Mouse (Mus musculus): Measurements from ENCODE around the gene Tmem30b. TPM values are rescaled to one million over a fixed set of nuclear protein-coding genes. Genes with fewer than 3 reads are reported as not detected.
A peak's percentile ranks its signal among the peaks of the same experiment; 100 is the strongest.
"Not testable (repeated sequence)": the region's sequence is repeated elsewhere in the genome, so short reads cannot be mapped to it uniquely, and the experiment has no call there.

The Tmem30b gene
- polyA plus RNA-seq, 1 experiment from 2014 or later = 9.8 TPM

DNA sequence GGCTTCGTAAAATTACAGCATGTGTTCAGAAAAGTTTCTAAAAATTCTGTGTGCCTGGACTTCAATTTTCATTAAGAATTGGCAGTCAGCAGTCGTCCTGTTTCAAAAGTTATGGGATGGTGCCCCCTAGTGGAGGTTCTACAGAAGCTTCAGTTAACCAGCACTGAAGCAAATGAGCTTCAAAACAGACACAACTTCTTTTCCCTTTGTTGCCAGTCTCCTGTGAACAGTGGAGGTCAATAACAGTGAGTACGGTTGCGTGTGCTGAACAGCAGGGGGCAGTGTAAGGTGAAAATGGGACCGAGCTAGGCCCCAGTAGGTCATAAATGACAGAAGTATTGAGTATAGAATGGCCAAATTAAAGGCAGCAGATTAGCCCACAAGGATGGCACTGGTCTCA lies 8.0 kb upstream of the Tmem30b start:
- no peaks in the 10 kb centered on the region for H3K4me1 ChIP-seq
- no peak overlapping the region for H3K27ac ChIP-seq
- no peak overlapping the region for H3K4me2 ChIP-seq
- H3K9me3 ChIP-seq (replicated peaks) = no peaks in the 10 kb centered on the region
- H3K36me3 ChIP-seq = no peaks in the 10 kb centered on the region
- peak; percentile 77 for ATAC-seq (replicated peaks; ENCODE audit: low FRiP score)
- H3K27me3 ChIP-seq = peaks cover 35% of the 10 kb centered on the region
- 3% methylated on average over 5 of the region's 5 CpGs for WGBS
- no peak overlapping the region for H3K4me3 ChIP-seq (replicated peaks)
- H3K9ac ChIP-seq = no peak overlapping the region

GRCm38 (mm10) chr12:73548259-73548658 lies 2.1 kb upstream of the Tmem30b start:
- H3K27ac ChIP-seq = no peak overlapping the region
- H3K9ac ChIP-seq = no peak overlapping the region
- H3K4me2 ChIP-seq = no peak overlapping the region
- peaks cover 89% of the 10 kb centered on the region for H3K27me3 ChIP-seq
- no peaks in the 10 kb centered on the region for H3K9me3 ChIP-seq (replicated peaks)
- H3K4me1 ChIP-seq = peaks cover 16% of the 10 kb centered on the region
- H3K36me3 ChIP-seq = no peaks in the 10 kb centered on the region
- no peak for ATAC-seq (replicated peaks; ENCODE audit: low FRiP score)
- H3K4me3 ChIP-seq (replicated peaks) = no peak overlapping the region
- 62% methylated on average over 8 of the region's 8 CpGs for WGBS

- Histone ChIP-seq H3K9me3 (replicated peaks) (no peaks in the 10 kb centered on the region), H3K36me3 (no peaks in the 10 kb centered on the region), H3K9ac (no peak overlapping the region), H3K4me3 (replicated peaks) (no peak overlapping the region), H3K27ac (no peak overlapping the region), H3K4me2 (no peak overlapping the region), H3K4me1 (peaks cover 16% of the 10 kb centered on the region), H3K27me3 (peaks cover 89% of the 10 kb centered on the region)
- no peak for ATAC-seq (replicated peaks; ENCODE audit: low FRiP score)
- WGBS = 32% methylated on average over 10 of the region's 10 CpGs
Observed at GRCm38 (mm10) chr12:73547646-73548045, 1.5 kb upstream of the Tmem30b start.

DNA sequence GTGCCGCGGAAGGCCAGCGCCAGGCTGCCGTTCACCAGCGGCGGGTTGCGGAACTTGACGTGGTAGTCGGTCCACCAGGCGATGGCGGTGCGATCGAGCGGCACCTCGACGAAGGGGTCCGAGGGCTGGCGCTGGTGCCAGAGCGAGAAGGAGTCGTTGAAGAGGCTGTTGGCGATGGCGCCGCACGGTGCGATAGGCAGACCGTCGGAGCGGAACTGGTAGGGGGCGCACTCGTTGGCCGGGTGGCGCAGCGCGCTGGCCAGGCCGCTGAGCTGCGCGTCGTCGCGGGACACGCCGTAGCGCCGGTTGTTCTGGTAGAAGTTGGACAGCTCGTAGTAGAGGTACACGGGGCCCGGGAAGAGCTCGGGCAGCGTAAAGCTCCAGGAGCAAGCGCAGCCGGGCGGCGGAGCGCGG lies 513 bp downstream of the Tmem30b start:
- under 1% methylated on average over 55 of the region's 55 CpGs for WGBS
- Histone ChIP-seq H3K36me3 (no peaks in the 10 kb centered on the region), H3K9me3 (replicated peaks) (no peaks in the 10 kb centered on the region), H3K4me1 (peaks cover 21% of the 10 kb centered on the region), H3K4me3 (replicated peaks) (peak overlapping the region; percentile 48), H3K9ac (peak overlapping the region; percentile 16), H3K27me3 (peaks cover 96% of the 10 kb centered on the region), H3K27ac (0 out of 2 replicates have a peak overlapping the region, but pooled peaks have one; percentile 7), H3K4me2 (peak overlapping the region; percentile 65)
- peak; percentile 52; the same call in 1 of the 2 replicates for ATAC-seq (replicated peaks; ENCODE audit: low FRiP score)

DNA sequence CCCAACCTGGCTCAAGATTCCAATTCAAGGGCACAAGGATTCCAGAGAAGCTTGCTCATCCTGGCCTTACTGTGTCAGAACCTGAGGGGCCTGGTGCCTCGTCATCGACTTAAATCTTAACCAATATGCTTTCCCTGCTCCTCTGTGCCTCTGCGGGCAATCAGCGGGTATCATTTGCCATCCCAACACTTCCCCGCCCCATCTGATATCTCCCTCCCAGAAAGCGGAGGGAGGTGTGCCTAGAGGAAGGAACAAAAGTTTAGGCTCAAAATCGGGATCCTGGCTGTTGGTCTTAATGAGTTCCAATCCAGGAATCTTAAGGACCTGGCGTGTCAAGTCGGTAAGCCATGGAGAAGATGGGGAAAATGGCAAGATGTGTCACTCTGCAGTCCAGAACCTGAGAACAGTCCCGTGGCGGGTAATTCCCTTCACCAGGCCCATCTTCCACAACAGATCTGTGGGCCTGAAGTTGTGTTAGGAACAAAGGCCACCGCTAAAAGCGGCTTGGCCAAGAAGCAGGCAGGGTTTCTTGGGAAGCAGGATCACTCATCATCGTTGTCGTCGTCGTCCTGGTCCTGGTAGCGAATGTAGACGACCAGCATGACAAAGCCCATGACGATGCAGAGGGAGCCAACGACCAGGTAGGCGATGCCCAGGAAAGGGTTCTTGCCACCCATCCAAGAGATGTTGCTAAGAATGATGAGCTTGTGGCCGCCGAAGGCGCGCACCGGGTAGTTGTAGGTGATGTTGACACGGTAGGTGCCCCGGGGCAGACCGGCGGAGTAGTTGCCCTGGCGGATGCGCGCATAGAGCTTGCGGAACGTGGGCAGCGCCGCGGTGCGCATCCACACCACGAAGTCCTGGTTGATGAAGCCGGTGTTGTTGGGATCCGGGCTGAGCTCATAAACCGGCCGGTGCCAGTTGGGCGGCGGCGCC lies 1.2 kb downstream of the Tmem30b start:
- peak overlapping the region; percentile 65 for H3K4me2 ChIP-seq
- ATAC-seq (replicated peaks; ENCODE audit: low FRiP score) = no peak
- WGBS = 11% methylated on average over 48 of the region's 48 CpGs
- H3K36me3 ChIP-seq = no peaks in the 10 kb centered on the region
- peaks cover 93% of the 10 kb centered on the region for H3K27me3 ChIP-seq
- H3K4me1 ChIP-seq = peaks cover 21% of the 10 kb centered on the region
- H3K4me3 ChIP-seq (replicated peaks) = peak overlapping the region; percentile 48
- peak overlapping the region; percentile 16; the same call in 1 of the 2 replicates for H3K9ac ChIP-seq
- H3K27ac ChIP-seq = no peak overlapping the region
- H3K9me3 ChIP-seq (replicated peaks) = no peaks in the 10 kb centered on the region

- Histone ChIP-seq H3K9me3 (replicated peaks) (no peaks in the 10 kb centered on the region), H3K4me3 (replicated peaks) (no peak overlapping the region), H3K9ac (no peak overlapping the region), H3K27ac (no peak overlapping the region), H3K27me3 (peaks cover 76% of the 10 kb centered on the region), H3K36me3 (no peaks in the 10 kb centered on the region), H3K4me1 (peaks cover 21% of the 10 kb centered on the region), H3K4me2 (no peak overlapping the region)
- WGBS = 73% methylated on average over 5 of the region's 5 CpGs
- no peak for ATAC-seq (replicated peaks; ENCODE audit: low FRiP score)
Observed at GRCm38 (mm10) chr12:73543191-73543590, 3.0 kb downstream of the Tmem30b start.

- H3K4me2 ChIP-seq = no peak overlapping the region
- no peaks in the 10 kb centered on the region for H3K9me3 ChIP-seq (replicated peaks)
- no peak overlapping the region for H3K9ac ChIP-seq
- H3K27ac ChIP-seq = no peak overlapping the region
- no peak overlapping the region for H3K4me3 ChIP-seq (replicated peaks)
- peaks cover 9% of the 10 kb centered on the region for H3K4me1 ChIP-seq
- ATAC-seq (replicated peaks; ENCODE audit: low FRiP score) = no peak
- WGBS = 80% methylated on average over 2 of the region's 2 CpGs
- H3K36me3 ChIP-seq = no peaks in the 10 kb centered on the region
- H3K27me3 ChIP-seq = peaks cover 48% of the 10 kb centered on the region
Observed at GRCm38 (mm10) chr12:73540402-73540801, 5.8 kb downstream of the Tmem30b start.

DNA sequence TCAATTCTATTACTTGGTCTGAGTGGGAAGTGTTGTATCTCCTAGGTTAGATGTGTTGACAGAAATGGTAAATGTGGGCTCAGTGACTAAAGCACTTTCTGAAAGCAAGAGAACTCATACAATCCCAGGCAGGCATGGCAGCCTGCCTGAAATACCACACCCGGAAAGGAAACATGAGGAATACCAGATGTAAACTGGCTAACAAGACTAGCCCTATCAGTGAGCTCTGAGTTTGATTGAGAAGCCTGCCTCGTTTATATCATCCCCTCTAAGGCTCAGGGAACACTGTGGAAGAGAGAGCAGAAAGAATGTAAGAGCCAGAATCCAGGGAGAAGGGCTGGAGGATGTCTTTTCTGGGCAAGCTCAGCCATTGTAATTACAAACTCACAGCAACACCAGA lies 7.0 kb downstream of the Tmem30b start:
- Histone ChIP-seq H3K36me3 (no peaks in the 10 kb centered on the region), H3K27ac (no peak overlapping the region), H3K4me3 (replicated peaks) (0 out of 2 replicates have a peak overlapping the region, but pooled peaks have one; percentile 6), H3K9ac (no peak overlapping the region), H3K27me3 (peaks cover 35% of the 10 kb centered on the region), H3K4me1 (0 out of 2 replicates have a peak, but pooled peaks cover 4% of the 10 kb centered on the region), H3K9me3 (replicated peaks) (no peaks in the 10 kb centered on the region), H3K4me2 (no peak overlapping the region)
- ATAC-seq (replicated peaks; ENCODE audit: low FRiP score) = no peak
- WGBS = 31% methylated on average over 2 of the region's 2 CpGs

DNA sequence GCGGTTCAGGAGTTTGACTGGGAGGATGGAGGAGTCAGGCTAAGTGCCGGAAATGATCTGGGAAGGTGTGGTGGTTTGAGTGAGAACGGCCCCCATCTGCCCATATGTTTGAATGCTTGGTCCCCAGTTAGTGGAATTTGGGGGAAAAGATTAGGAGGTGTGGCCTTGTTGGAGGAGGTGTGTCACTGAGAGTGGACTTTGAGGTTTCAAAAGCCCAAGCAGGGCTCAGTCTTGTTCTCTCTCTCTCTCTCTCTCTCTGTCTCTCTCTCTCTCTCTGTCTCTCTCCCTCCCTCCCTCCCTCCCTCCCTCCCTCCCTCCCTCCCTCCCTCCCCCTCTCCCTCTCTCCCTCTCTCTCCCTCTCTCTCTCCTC lies 8.1 kb downstream of the Tmem30b start:
- H3K4me1 ChIP-seq; ATAC-seq (replicated peaks; ENCODE audit: low FRiP score); H3K36me3 ChIP-seq; H3K27ac ChIP-seq; H3K9ac ChIP-seq; H3K9me3 ChIP-seq (replicated peaks): not testable (repeated sequence)
- peaks cover 32% of the 10 kb centered on the region for H3K27me3 ChIP-seq
- peak overlapping the region; percentile 23; the same call in 1 of the 2 replicates for H3K4me3 ChIP-seq (replicated peaks)
- H3K4me2 ChIP-seq = peak overlapping the region; percentile 51
- WGBS = 39% methylated on average over 3 of the region's 3 CpGs

DNA sequence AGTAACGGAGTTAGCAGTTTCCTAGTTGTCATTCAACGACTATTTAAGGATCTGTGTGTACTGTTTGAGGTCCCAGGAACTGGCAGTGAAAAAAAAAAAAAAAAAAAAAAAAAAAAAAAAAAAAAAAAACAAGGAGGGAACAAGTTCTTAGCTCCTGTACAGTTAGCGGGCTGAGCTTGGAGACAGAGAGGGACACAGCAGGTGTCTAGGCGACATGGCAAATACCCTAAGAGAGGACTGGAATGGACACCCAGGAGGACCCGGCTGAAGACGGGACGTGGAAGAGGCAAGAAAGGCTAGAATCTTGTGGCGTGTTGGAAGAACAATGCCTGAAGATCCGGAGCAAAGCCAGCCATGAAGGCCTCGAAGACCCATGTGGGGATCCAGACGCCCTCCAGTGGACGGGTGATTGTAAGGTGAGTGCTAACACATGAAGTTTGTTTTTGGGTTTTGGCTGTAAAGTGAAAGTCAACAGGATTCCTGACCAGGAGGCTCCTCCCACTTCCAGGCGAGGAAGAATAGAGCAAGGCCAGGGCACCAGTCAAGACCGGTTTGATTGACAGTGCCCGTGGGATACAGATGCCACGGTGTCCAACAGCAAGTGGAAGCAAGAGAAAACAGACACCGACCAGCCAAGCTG lies 8.6 kb downstream of the Tmem30b start:
- Histone ChIP-seq H3K4me3 (replicated peaks) (peak overlapping the region; percentile 23; the same call in 1 of the 2 replicates), H3K27me3 (peaks cover 31% of the 10 kb centered on the region), H3K4me2 (peak overlapping the region; percentile 51), H3K9ac (no peak overlapping the region), H3K36me3 (no peaks in the 10 kb centered on the region), H3K27ac (no peak overlapping the region), H3K9me3 (replicated peaks) (no peaks in the 10 kb centered on the region), H3K4me1 (0 out of 2 replicates have a peak, but pooled peaks cover 4% of the 10 kb centered on the region)
- 35% methylated on average over 17 of the region's 17 CpGs for WGBS
- ATAC-seq (replicated peaks; ENCODE audit: low FRiP score) = no peak

- Histone ChIP-seq H3K9me3 (replicated peaks) (no peaks in the 10 kb centered on the region), H3K9ac (no peak overlapping the region), H3K4me1 (no peaks in the 10 kb centered on the region), H3K27me3 (peaks cover 24% of the 10 kb centered on the region), H3K4me2 (no peak overlapping the region), H3K4me3 (replicated peaks) (no peak overlapping the region), H3K27ac (no peak overlapping the region), H3K36me3 (no peaks in the 10 kb centered on the region)
- WGBS = 13% methylated on average over 9 of the region's 9 CpGs
- ATAC-seq (replicated peaks; ENCODE audit: low FRiP score) = no peak
Observed at GRCm38 (mm10) chr12:73534591-73534990, 11.6 kb downstream of the Tmem30b start.

DNA sequence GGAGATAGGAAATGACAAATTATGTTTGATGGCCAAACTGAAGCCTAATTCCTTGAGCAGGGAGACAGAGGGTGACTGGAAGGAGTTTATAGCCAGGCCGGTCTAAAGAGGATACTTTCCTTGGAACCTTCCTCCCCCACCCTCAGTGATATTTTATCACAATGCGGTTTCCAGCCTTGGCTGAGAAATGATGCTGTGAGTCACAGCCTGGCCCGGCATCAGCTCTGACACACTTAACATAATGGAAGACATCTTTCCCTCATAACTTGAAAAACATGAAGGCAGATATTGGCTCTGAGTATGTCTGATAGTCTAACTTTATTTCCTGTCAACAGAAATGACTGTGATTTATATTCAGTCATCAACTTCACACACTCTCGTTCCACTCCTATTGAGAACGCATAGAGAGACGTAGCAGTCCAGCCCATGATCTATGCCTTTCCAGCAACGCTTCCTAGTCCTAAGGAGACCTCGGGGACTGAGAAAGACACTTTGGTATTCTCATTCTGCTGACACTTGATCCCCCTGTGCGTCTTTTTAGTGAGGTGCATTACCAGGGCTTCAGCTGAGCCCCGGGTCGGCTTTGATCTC lies 14.2 kb downstream of the Tmem30b start:
- ATAC-seq (replicated peaks; ENCODE audit: low FRiP score) = no peak
- Histone ChIP-seq H3K4me2 (no peak overlapping the region), H3K36me3 (no peaks in the 10 kb centered on the region), H3K4me3 (replicated peaks) (no peak overlapping the region), H3K27ac (no peak overlapping the region), H3K9me3 (replicated peaks) (no peaks in the 10 kb centered on the region), H3K9ac (no peak overlapping the region), H3K4me1 (0 out of 2 replicates have a peak, but pooled peaks cover 6% of the 10 kb centered on the region), H3K27me3 (peaks cover 35% of the 10 kb centered on the region)
- 32% methylated on average over 11 of the region's 11 CpGs for WGBS

Measured in kidney, embryonic 15.5 days (tissue).